Comparison of ENCODE assay signal across 8 mouse cellular contexts in the genomic region with DNA sequence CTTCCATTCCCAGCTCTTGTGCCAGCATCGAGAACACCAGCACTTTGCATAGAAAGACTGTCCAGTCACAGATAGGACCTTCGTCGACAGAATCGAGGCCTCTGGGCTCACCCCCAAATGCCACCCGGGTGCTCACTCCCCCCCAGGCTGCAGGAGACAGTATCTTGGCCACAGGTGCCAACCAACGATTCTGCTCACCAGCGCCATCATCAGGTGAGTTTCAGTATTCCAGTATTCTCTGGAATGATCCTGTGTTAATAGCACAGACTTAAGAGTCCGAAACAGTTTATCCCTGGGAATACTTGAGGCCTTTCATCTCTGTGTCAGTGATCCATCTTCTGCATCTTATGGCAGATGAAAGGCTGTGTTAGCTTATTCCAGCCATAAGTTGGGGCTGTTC. TPM values are rescaled to one million over a fixed set of nuclear protein-coding genes. Genes with fewer than 3 reads are reported as not detected.
DNase-seq lines count a peak whose midpoint lies in the region; ATAC-seq and TF ChIP-seq lines count a peak whose summit lies in the region.

No protein-coding gene starts in this region.

- intact Hi-C loops in left cerebral cortex, adult 2 months (cut with DNase I), result no loop called here
- intact Hi-C loops in left cerebral cortex, postnatal 4 days (cut with DNase I), result no loop called here

- POLR2A ChIA-PET in Patski (lab: Charles Lee), result interaction anchor here (0.5 kb wide), 1 partner anchor 38 kb away, joined by 5 read pairs; no protein-coding TSS in a partner anchor

- no peak overlapping the region for H3K9ac ChIP-seq in liver, postnatal 0 days (replicated peaks)

- no peaks in the 10 kb centered on the region for H3K27me3 ChIP-seq in Patski
- H3K27me3 ChIP-seq in liver, postnatal 0 days (ENCODE audit: insufficient read depth, low read length), result no peaks in the 10 kb centered on the region

- H3K4me2 ChIP-seq in liver, postnatal 0 days (ENCODE audit: low read depth, low read length), result no peak overlapping the region

- TF ChIP-seq EP300 in liver, postnatal 0 days (IDR thresholded peaks at IDR 0.05; ENCODE audit: low read depth), result no peak

- WGBS in liver, postnatal 0 days (ENCODE audit: insufficient replicate concordance), result 81% methylated on average over 8 of the region's 8 CpGs

- in situ Hi-C loops in Patski (cut with MboI; ENCODE audit: low pct_unique_long_range_greater_than_20kb), result no loop called here

- no peak overlapping the region for H3K27ac ChIP-seq in left cerebral cortex, adult 2 months
- H3K27ac ChIP-seq in liver, postnatal 0 days (ENCODE audit: low read depth), result no peak overlapping the region

- H3K36me3 ChIP-seq in liver, postnatal 0 days (replicated peaks; ENCODE audit: insufficient read depth, low read length), result peaks cover 69% of the 10 kb centered on the region

- H3K9me3 ChIP-seq in liver, postnatal 0 days (ENCODE audit: low read length), result no peaks in the 10 kb centered on the region

- peak; percentile 48 for TF ChIP-seq CTCF in left cerebral cortex, adult 2 months (IDR thresholded peaks at IDR 0.05)
- peak; percentile 67 for TF ChIP-seq CTCF in Patski (IDR thresholded peaks at IDR 0.05)
- peak; percentile 59 for TF ChIP-seq CTCF in liver, postnatal 0 days (IDR thresholded peaks at IDR 0.05; ENCODE audit: low read depth)

- H3K4me1 ChIP-seq in liver, postnatal 0 days (ENCODE audit: insufficient read depth), result no peaks in the 10 kb centered on the region

- CTCF ChIA-PET in Patski (lab: Charles Lee), result interaction anchor here (0.9 to 1.5 kb wide), 2 partner anchors 12 to 13 kb away, joined by 3 to 5 read pairs; no protein-coding TSS in a partner anchor

- DNase-seq in adrenal gland, postnatal 14 days, result peak; percentile 69
- DNase-seq in adrenal gland, adult 18-20 months (ENCODE audit: low spot score in 2 of 2), result no peak
- no peak for DNase-seq in left cerebral cortex, adult 2 months (ENCODE audit: extremely low spot score in 1 of 2, low spot score in 2 of 2)
- no peak for DNase-seq in left cerebral cortex, postnatal 4 days
- DNase-seq in Patski (ENCODE audit: low read depth, low spot score), result no peak
- peak; percentile 56 for DNase-seq in liver, postnatal 0 days
- DNase-seq in ovary, postnatal 36 days (ENCODE audit: low spot score), result no peak
- no peak for DNase-seq in frontal cortex, postnatal 25 days (ENCODE audit: low spot score in 2 of 2)

- H3K4me3 ChIP-seq in left cerebral cortex, adult 2 months, result no peak overlapping the region
- no peak overlapping the region for H3K4me3 ChIP-seq in liver, postnatal 0 days (ENCODE audit: low read depth, low read length)

- no peak for ATAC-seq in Patski
- no peak for ATAC-seq in liver, postnatal 0 days

RNA-seq across cellular contexts. Expression of gene Dhrs13, which starts 8.5 kb away (rescaled TPM):
- total RNA-seq in adrenal gland, postnatal 14 days (2021), result 9.9 and 10.3 TPM in 2 replicates
- total RNA-seq in adrenal gland, adult 18-20 months (2021), result 10 to 100 TPM in 1 of 2 experiments, 1 to 10 TPM in 1; 8.4 to 10.1 TPM
- total RNA-seq in left cerebral cortex, adult 2 months (2021), result 1 to 10 TPM; 5.5 to 6.3 TPM
- total RNA-seq in left cerebral cortex, postnatal 4 days (2021), result 10 to 100 TPM; 29.1 to 33.5 TPM
- 17.9 TPM for polyA plus RNA-seq in Patski (2021)
- 9.2 and 10.6 TPM in 2 replicates for polyA plus RNA-seq in liver, postnatal 0 days (2015; fragmentation: Nextera tagmentation; extraction: Ambion mirVana)

RNA-seq across cellular contexts. Expression of gene Flot2, which starts 14.1 kb away (rescaled TPM):
- 74.3 and 81.5 TPM in 2 replicates for total RNA-seq in adrenal gland, postnatal 14 days (2021)
- total RNA-seq in adrenal gland, adult 18-20 months (2021), result 10 to 100 TPM; 86.2 to 86.3 TPM
- total RNA-seq in left cerebral cortex, adult 2 months (2021), result 10 to 100 TPM; 91.2 to 96.0 TPM
- 100 to 1,000 TPM; 108 to 109 TPM for total RNA-seq in left cerebral cortex, postnatal 4 days (2021)
- polyA plus RNA-seq in Patski (2021), result 143 TPM
- polyA plus RNA-seq in liver, postnatal 0 days (2015; fragmentation: Nextera tagmentation; extraction: Ambion mirVana), result 23.1 and 25.9 TPM in 2 replicates

RNA-seq across cellular contexts. Expression of gene Phf12, which starts 41.1 kb away (rescaled TPM):
- total RNA-seq in adrenal gland, postnatal 14 days (2021), result 52.2 and 60.9 TPM in 2 replicates
- total RNA-seq in adrenal gland, adult 18-20 months (2021), result 10 to 100 TPM; 42.3 to 51.8 TPM
- total RNA-seq in left cerebral cortex, adult 2 months (2021), result 10 to 100 TPM; 58.9 to 59.2 TPM
- 10 to 100 TPM; 62.0 to 63.9 TPM for total RNA-seq in left cerebral cortex, postnatal 4 days (2021)
- polyA plus RNA-seq in Patski (2021), result 60.8 TPM
- polyA plus RNA-seq in liver, postnatal 0 days (2015; fragmentation: Nextera tagmentation; extraction: Ambion mirVana), result 5.0 and 5.1 TPM in 2 replicates

RNA-seq across cellular contexts. Expression of gene Eral1, which starts 56.6 kb away (rescaled TPM):
- total RNA-seq in adrenal gland, postnatal 14 days (2021), result 28.8 and 31.6 TPM in 2 replicates
- 10 to 100 TPM; 27.8 to 31.7 TPM for total RNA-seq in adrenal gland, adult 18-20 months (2021)
- total RNA-seq in left cerebral cortex, adult 2 months (2021), result 10 to 100 TPM; 18.9 to 19.0 TPM
- total RNA-seq in left cerebral cortex, postnatal 4 days (2021), result 10 to 100 TPM; 20.0 to 21.0 TPM
- 22.1 TPM for polyA plus RNA-seq in Patski (2021)
- 9.3 and 10.6 TPM in 2 replicates for polyA plus RNA-seq in liver, postnatal 0 days (2015; fragmentation: Nextera tagmentation; extraction: Ambion mirVana)

Comparison
In these comparisons a context has a peak if more than half of its experiments do, and no peak if none do; other contexts are left out.
1. DNase-seq: peak in adrenal gland, postnatal 14 days (single experiment) and liver, postnatal 0 days (single experiment); none in adrenal gland, adult 18-20 months (0 of 2), left cerebral cortex, adult 2 months (0 of 2), left cerebral cortex, postnatal 4 days (single experiment), Patski (single experiment), ovary, postnatal 36 days (single experiment) and frontal cortex, postnatal 25 days (0 of 2).
2. Peak in every context shown above with its lines, with median percentiles within 50 percentile points of each other: CTCF ChIP-seq.